Mouse (Mus musculus): ENCODE measurements around the gene Grid2.

DNA sequence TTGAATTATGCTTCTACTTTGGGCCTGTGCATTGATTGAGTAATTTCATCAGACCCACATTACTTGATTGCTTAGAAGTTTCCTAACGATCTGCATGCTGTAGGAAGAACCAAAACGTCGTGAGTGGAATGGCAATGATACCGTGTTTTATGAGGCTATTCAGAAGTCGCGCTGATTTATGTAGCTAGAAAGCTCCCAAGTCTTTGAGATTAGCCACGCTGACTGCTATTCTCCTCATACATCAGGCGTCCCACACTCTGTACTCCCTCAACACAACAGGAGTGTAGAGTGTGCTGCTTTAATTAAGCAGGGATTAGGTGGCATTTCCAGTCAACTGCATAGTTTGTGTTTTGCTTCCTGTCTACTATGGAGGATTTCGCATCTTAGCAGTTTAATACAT lies 4.1 kb downstream of the Grid2 start:
- no peak for TF ChIP-seq POLR2A (IDR thresholded peaks at IDR 0.05; ENCODE audit: low read depth, low read length)
- TF ChIP-seq CTCF (IDR thresholded peaks at IDR 0.05; ENCODE audit: extremely low read depth, insufficient read length, insufficient replicate concordance, low read depth, low read length): no peak
